Mouse (Mus musculus) forebrain, embryonic 12.5 days (tissue): ENCODE measurements at regions not wholly inside any gene's neighbourhood (a gene's known extent, or its start where the extent isn't known, plus 50 kb on each side); places are given as distances from the start of the nearest gene placed in this dataset.

ENCODE experiments used
- ATAC-seq: fragments of 200-750 bp; cut with Nextera tagmentation; 2 replicates; pipeline ENCODE4 v1.8.0; 2017; ENCODE audit warnings: moderate TSS enrichment; ENCODE audit not compliant: low FRiP score
- H3K27ac ChIP-seq: fragments of 300-500 bp; sonication (generic); 2 replicates; pipeline ENCODE4 v1.5.1; 2016; ENCODE audit warnings: mild to moderate bottlenecking
- H3K27me3 ChIP-seq: fragments of 300-500 bp; sonication (generic); 2 replicates; pipeline ENCODE4 v1.6.1; 2016; ENCODE audit warnings: mild to moderate bottlenecking
- H3K36me3 ChIP-seq: fragments of 300-500 bp; sonication (generic); replicated peaks from 2 replicates; pipeline ENCODE4 v1.6.1; 2016; ENCODE audit warnings: mild to moderate bottlenecking
- H3K4me1 ChIP-seq: fragments of 300-500 bp; sonication (generic); 2 replicates; pipeline ENCODE4 v1.6.1; 2016
- H3K4me2 ChIP-seq: fragments of 300-500 bp; sonication (generic); 2 replicates; pipeline ENCODE4 v1.6.1; 2016; ENCODE audit warnings: mild to moderate bottlenecking, moderate library complexity
- H3K4me3 ChIP-seq: fragments of 300-500 bp; sonication (generic); replicated peaks from 2 replicates; pipeline ENCODE4 v1.5.1; 2016; ENCODE audit warnings: mild to moderate bottlenecking
- H3K9ac ChIP-seq: fragments of 300-500 bp; sonication (generic); 2 replicates; pipeline ENCODE4 v1.6.1; 2016; ENCODE audit warnings: mild to moderate bottlenecking
- H3K9me3 ChIP-seq: fragments of 300-500 bp; sonication (generic); 2 replicates; pipeline ENCODE4 v1.6.1; 2016
- WGBS: fragments of 180-500 bp; shearing (Covaris S2); methylation state at CpG from one replicate; pipeline ENCODE4 v1.1.7; 2016; 5-methylcytosine and 5-hydroxymethylcytosine counted together

- Histone ChIP-seq H3K4me3 (no peak overlapping the region), H3K36me3 (no peaks in the 10 kb centered on the region), H3K4me2 (no peak overlapping the region), H3K27ac (no peak overlapping the region), H3K9me3 (peaks cover 4% of the 10 kb centered on the region; the same call in 1 of the 2 replicates), H3K4me1 (no peaks in the 10 kb centered on the region), H3K9ac (no peak overlapping the region), H3K27me3 (no peaks in the 10 kb centered on the region)
- WGBS: 92% methylated on average over 8 of the region's 8 CpGs
- no peak for ATAC-seq
Observed at GRCm38 (mm10) chr10:67819534-67819933, 92.9 kb downstream of the Zfp365 start.

GRCm38 (mm10) chr10:67813901-67814300 is 98.6 kb downstream of the Zfp365 start:
- H3K9me3 ChIP-seq: peaks cover 4% of the 10 kb centered on the region; the same call in 1 of the 2 replicates
- no peaks in the 10 kb centered on the region for H3K27me3 ChIP-seq
- no peak overlapping the region for H3K9ac ChIP-seq
- no peaks in the 10 kb centered on the region for H3K36me3 ChIP-seq
- H3K4me2 ChIP-seq: no peak overlapping the region
- 84% methylated on average over 4 of the region's 4 CpGs for WGBS
- H3K27ac ChIP-seq: no peak overlapping the region
- no peak overlapping the region for H3K4me3 ChIP-seq
- no peak for ATAC-seq
- no peaks in the 10 kb centered on the region for H3K4me1 ChIP-seq

- no peaks in the 10 kb centered on the region for H3K4me1 ChIP-seq
- H3K4me2 ChIP-seq: no peak overlapping the region
- H3K27me3 ChIP-seq: 0 out of 2 replicates have a peak, but pooled peaks cover 2% of the 10 kb centered on the region
- 42% methylated on average over 4 of the region's 4 CpGs for WGBS
- no peak overlapping the region for H3K9ac ChIP-seq
- H3K36me3 ChIP-seq: no peaks in the 10 kb centered on the region
- H3K9me3 ChIP-seq: no peaks in the 10 kb centered on the region
- no peak overlapping the region for H3K27ac ChIP-seq
- no peak for ATAC-seq
- H3K4me3 ChIP-seq: no peak overlapping the region
Observed at GRCm38 (mm10) chr10:67805131-67805530, 107.3 kb downstream of the Zfp365 start.

- Histone ChIP-seq H3K4me3 (no peak overlapping the region), H3K9ac (no peak overlapping the region), H3K4me1 (no peaks in the 10 kb centered on the region), H3K9me3 (no peaks in the 10 kb centered on the region), H3K27me3 (0 out of 2 replicates have a peak, but pooled peaks cover 2% of the 10 kb centered on the region), H3K27ac (no peak overlapping the region), H3K4me2 (no peak overlapping the region), H3K36me3 (no peaks in the 10 kb centered on the region)
- 64% methylated on average over 12 of the region's 12 CpGs for WGBS
- ATAC-seq: no peak
Observed at GRCm38 (mm10) chr10:67804637-67805036, 107.8 kb downstream of the Zfp365 start.

- Histone ChIP-seq H3K9ac (no peak overlapping the region), H3K36me3 (no peaks in the 10 kb centered on the region), H3K27ac (no peak overlapping the region), H3K4me2 (no peak overlapping the region), H3K9me3 (no peaks in the 10 kb centered on the region), H3K27me3 (0 out of 2 replicates have a peak, but pooled peaks cover 2% of the 10 kb centered on the region), H3K4me1 (0 out of 2 replicates have a peak, but pooled peaks cover 4% of the 10 kb centered on the region), H3K4me3 (no peak overlapping the region)
- no peak for ATAC-seq
- 92% methylated on average over 8 of the region's 8 CpGs for WGBS
Observed at GRCm38 (mm10) chr10:67802156-67802555, 110.3 kb downstream of the Zfp365 start.

- Histone ChIP-seq H3K27ac (no peak overlapping the region), H3K4me2 (no peak overlapping the region), H3K27me3 (0 out of 2 replicates have a peak, but pooled peaks cover 2% of the 10 kb centered on the region), H3K36me3 (no peaks in the 10 kb centered on the region), H3K9ac (no peak overlapping the region), H3K4me3 (no peak overlapping the region), H3K4me1 (0 out of 2 replicates have a peak, but pooled peaks cover 4% of the 10 kb centered on the region), H3K9me3 (no peaks in the 10 kb centered on the region)
- no peak for ATAC-seq
- WGBS: 92% methylated on average over 1 of the region's 1 CpGs
Observed at GRCm38 (mm10) chr10:67801619-67802018, 110.8 kb downstream of the Zfp365 start.

GRCm38 (mm10) chr10:67798991-67799390 is 113.5 kb downstream of the Zfp365 start:
- Histone ChIP-seq H3K9ac (no peak overlapping the region), H3K9me3 (no peaks in the 10 kb centered on the region), H3K4me3 (no peak overlapping the region), H3K36me3 (no peaks in the 10 kb centered on the region), H3K4me2 (no peak overlapping the region), H3K4me1 (0 out of 2 replicates have a peak, but pooled peaks cover 4% of the 10 kb centered on the region), H3K27me3 (0 out of 2 replicates have a peak, but pooled peaks cover under 1% of the 10 kb centered on the region), H3K27ac (no peak overlapping the region)
- ATAC-seq: no peak
- WGBS: 57% methylated on average over 10 of the region's 10 CpGs

- 86% methylated on average over 3 of the region's 3 CpGs for WGBS
- H3K27me3 ChIP-seq: no peaks in the 10 kb centered on the region
- H3K4me1 ChIP-seq: no peaks in the 10 kb centered on the region
- no peak overlapping the region for H3K4me2 ChIP-seq
- no peaks in the 10 kb centered on the region for H3K9me3 ChIP-seq
- no peak overlapping the region for H3K27ac ChIP-seq
- H3K9ac ChIP-seq: no peak overlapping the region
- H3K36me3 ChIP-seq: no peaks in the 10 kb centered on the region
- ATAC-seq: no peak
- no peak overlapping the region for H3K4me3 ChIP-seq
Observed at GRCm38 (mm10) chr10:67793206-67793605, 119.3 kb downstream of the Zfp365 start.

GRCm38 (mm10) chr10:67789651-67790050 is 122.8 kb downstream of the Zfp365 start:
- Histone ChIP-seq H3K9me3 (no peaks in the 10 kb centered on the region), H3K36me3 (no peaks in the 10 kb centered on the region), H3K4me1 (no peaks in the 10 kb centered on the region), H3K4me2 (no peak overlapping the region), H3K4me3 (no peak overlapping the region), H3K27ac (no peak overlapping the region), H3K27me3 (no peaks in the 10 kb centered on the region), H3K9ac (no peak overlapping the region)
- no peak for ATAC-seq
- 84% methylated on average over 12 of the region's 12 CpGs for WGBS

- Histone ChIP-seq H3K4me1 (no peaks in the 10 kb centered on the region), H3K9ac (no peak overlapping the region), H3K27me3 (no peaks in the 10 kb centered on the region), H3K27ac (no peak overlapping the region), H3K4me2 (no peak overlapping the region), H3K36me3 (no peaks in the 10 kb centered on the region), H3K4me3 (no peak overlapping the region), H3K9me3 (no peaks in the 10 kb centered on the region)
- ATAC-seq: no peak
- WGBS: 85% methylated on average over 6 of the region's 6 CpGs
Observed at GRCm38 (mm10) chr10:67788116-67788515, 124.3 kb downstream of the Zfp365 start.

GRCm38 (mm10) chr10:67785563-67785962 is 126.9 kb downstream of the Zfp365 start:
- Histone ChIP-seq H3K27ac (no peak overlapping the region), H3K4me1 (no peaks in the 10 kb centered on the region), H3K9ac (no peak overlapping the region), H3K4me2 (no peak overlapping the region), H3K27me3 (no peaks in the 10 kb centered on the region), H3K36me3 (no peaks in the 10 kb centered on the region), H3K9me3 (no peaks in the 10 kb centered on the region), H3K4me3 (no peak overlapping the region)
- no peak for ATAC-seq
- WGBS: 84% methylated on average over 2 of the region's 2 CpGs

GRCm38 (mm10) chr10:67778341-67778740 is 134.1 kb downstream of the Zfp365 start:
- Histone ChIP-seq H3K9ac (no peak overlapping the region), H3K4me2 (no peak overlapping the region), H3K4me1 (no peaks in the 10 kb centered on the region), H3K27ac (no peak overlapping the region), H3K36me3 (no peaks in the 10 kb centered on the region), H3K9me3 (no peaks in the 10 kb centered on the region), H3K27me3 (no peaks in the 10 kb centered on the region), H3K4me3 (no peak overlapping the region)
- WGBS: 90% methylated on average over 10 of the region's 10 CpGs
- ATAC-seq: no peak

GRCm38 (mm10) chr10:67777721-67778120 is 134.7 kb downstream of the Zfp365 start:
- no peak for ATAC-seq
- H3K27me3 ChIP-seq: no peaks in the 10 kb centered on the region
- no peak overlapping the region for H3K27ac ChIP-seq
- no peaks in the 10 kb centered on the region for H3K4me1 ChIP-seq
- no peaks in the 10 kb centered on the region for H3K9me3 ChIP-seq
- H3K9ac ChIP-seq: no peak overlapping the region
- H3K4me2 ChIP-seq: no peak overlapping the region
- 95% methylated on average over 7 of the region's 7 CpGs for WGBS
- H3K36me3 ChIP-seq: no peaks in the 10 kb centered on the region
- no peak overlapping the region for H3K4me3 ChIP-seq
